Mouse (Mus musculus) G1E-ER4 (cell line): ENCODE data around the gene Serpina3f. TPM values are rescaled to one million over a fixed set of nuclear protein-coding genes. Genes with fewer than 3 reads are reported as not detected.

Source experiments
- GATA1 ChIP-seq: IDR thresholded peaks from one replicate; pipeline ENCODE4 v1.8.0; 2012; ENCODE audit warnings: low read length, inconsistent platforms
- polyA plus RNA-seq: library from polyadenylated mRNA; stranded (reverse); fragments of >175 nt; gene quantifications from 2 replicates; pipeline ENCODE4 v1.2.3, GENCODE M21; 2012

Serpina3f gene
- polyA plus RNA-seq, 1 experiment = not detected

DNA sequence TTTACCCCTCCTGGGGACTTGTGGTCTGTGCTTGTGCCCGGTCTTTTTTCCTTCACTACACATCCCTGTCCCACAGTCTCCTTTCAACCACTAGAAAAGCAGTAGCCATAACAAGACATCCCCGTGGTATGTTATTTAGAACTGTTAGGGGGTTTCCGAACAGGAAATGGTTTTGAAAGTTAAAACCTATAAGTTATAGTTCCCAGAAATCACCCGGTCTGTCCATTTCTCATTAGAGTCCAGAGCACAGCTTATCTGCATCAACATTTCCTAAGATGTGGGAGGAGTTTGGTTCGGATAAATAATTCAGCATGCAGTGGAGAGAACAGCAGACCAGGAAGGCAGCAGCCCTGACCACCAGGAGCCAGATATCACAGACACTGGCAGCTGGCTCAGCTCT is 21.6 kb downstream of the Serpina3f start, which contains the start of gene Serpina3g:
Gene Serpina3g, plus strand, starts transcription at position 331 of the 400 bp plus-strand sequence.
- no peak for TF ChIP-seq GATA1

DNA sequence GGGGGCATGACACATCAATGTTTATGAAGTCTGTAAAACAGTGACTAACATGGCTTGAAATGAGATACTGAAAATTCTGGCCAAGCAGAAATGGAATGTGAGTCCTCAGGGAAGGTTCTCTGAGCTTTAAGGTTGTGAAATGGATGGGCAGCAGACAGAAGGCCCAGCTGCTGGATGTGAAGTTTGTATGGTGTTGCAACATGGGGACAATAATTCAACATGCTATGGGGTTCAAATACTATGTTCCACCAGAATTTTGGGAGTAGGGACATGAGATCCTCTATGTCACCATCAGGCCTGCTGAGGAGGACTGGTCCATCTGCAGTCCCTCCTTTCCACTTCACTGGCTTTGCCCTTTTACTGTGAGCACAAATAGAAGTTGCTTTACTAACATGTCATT is 29.0 kb downstream of the Serpina3f start:
- TF ChIP-seq GATA1 = no peak

DNA sequence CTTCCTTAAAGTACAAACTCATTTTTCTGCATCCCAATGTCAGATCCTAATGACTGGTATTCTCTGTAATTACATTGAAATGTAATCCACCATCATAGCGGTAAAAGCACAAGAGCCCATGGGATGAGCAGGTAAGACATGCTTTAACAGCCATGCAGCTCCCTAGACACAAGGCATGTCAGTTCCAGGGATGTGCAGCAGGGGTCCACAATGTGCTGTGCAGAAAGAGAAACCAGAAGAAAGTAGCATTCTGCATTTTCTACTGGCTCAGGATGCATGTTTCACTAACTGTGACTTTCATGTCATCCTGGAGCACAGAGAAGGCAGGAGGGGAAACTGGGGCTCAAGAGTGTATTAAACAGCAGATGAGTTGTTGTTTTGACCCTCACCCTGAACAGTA is 30.7 kb downstream of the Serpina3f start:
- no peak for TF ChIP-seq GATA1

GRCm38 (mm10) chr12:104245595-104245994 is 31.3 kb downstream of the Serpina3f start:
- TF ChIP-seq GATA1 = no peak

- no peak for TF ChIP-seq GATA1
Measured at GRCm38 (mm10) chr12:104247553-104248002, 33.2 kb downstream of the Serpina3f start.

DNA sequence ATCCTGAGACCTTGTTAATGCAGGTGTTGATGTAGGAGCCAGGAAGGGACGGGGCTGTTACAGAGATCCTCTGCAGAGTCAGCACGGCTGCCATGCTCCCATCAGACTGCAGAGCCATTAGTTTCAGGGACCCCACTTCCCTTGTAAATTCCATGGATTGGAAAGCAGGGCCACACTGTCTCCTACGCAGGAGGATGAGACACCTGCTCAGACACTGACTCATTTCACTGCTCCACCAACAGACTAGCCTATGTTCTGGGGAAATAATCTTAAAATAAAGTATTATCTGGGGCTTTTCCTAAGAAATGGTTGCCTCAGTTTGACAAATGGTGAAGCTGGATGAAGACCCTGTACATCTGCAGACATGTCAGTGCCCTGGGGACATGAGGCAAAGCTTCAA is 33.9 kb downstream of the Serpina3f start:
- TF ChIP-seq GATA1 = no peak

- TF ChIP-seq GATA1 = no peak
Measured at GRCm38 (mm10) chr12:104261041-104261440, 46.7 kb downstream of the Serpina3f start.

DNA sequence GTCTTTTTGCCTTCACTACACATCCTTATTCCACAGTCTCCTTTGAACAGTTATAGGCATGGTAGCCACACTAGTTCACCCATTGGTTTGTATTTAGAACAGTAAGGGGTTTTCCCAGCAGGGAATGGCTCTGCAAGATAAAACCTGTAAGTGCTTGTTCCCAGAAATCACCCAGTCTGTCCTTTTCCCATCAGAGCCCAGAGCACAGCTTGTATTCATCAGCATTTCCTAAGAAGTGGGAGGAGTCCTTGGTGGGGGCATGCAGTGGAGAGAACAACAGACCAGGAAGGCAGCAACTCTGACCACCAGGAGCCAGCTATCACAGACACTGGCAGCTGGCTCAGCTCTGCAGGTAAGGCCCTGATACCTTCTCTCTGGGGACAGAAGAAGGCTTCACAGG is 48.5 kb downstream of the Serpina3f start, which contains the start of gene Serpina3i:
Gene Serpina3i, plus strand, starts transcription at position 260 of the 400 bp plus-strand sequence.
- TF ChIP-seq GATA1 = no peak

DNA sequence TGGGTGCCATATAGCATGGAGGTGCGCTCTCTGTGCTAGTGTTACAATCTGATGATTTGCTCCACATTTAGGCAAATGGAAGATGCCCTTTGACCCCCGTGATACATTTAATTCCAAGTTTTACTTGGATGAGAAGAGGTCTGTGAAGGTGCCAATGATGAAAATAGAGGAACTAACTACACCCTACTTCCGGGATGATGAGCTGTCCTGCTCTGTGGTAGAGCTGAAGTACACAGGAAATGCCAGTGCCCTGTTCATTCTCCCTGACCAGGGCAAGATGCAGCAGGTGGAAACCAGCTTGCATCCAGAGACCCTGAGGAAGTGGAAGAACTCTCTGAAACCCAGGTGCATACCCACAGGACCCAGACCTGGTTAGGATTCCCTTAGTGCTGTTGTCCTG is 52.0 kb downstream of the Serpina3f start:
- no peak for TF ChIP-seq GATA1

Other genes starting within 250 kb of the Serpina3f start
- not detected in 2 replicates for gene Serpina11, start 224.6 kb upstream of the Serpina3f start, polyA plus RNA-seq
- not detected in 2 replicates for gene Serpina9, start 200.8 kb upstream of the Serpina3f start, polyA plus RNA-seq
- not detected in 2 replicates for gene Serpina12, start 170.1 kb upstream of the Serpina3f start, polyA plus RNA-seq
- not detected in 2 replicates for gene Serpina5, start 113.4 kb upstream of the Serpina3f start, polyA plus RNA-seq
- gene Serpina3a, start 101.8 kb upstream of the Serpina3f start, polyA plus RNA-seq = not detected in 2 replicates
- gene Serpina3b, start 86.5 kb upstream of the Serpina3f start, polyA plus RNA-seq = not detected in 2 replicates
- gene Serpina3c, start 60.7 kb upstream of the Serpina3f start, polyA plus RNA-seq = not detected in 2 replicates
- gene Serpina3g, start 21.7 kb downstream of the Serpina3f start, polyA plus RNA-seq = not detected in 2 replicates
- not detected in 2 replicates for gene Serpina3i, start 48.6 kb downstream of the Serpina3f start, polyA plus RNA-seq
- not detected in 2 replicates for gene Serpina3j, start 100.0 kb downstream of the Serpina3f start, polyA plus RNA-seq
- not detected in 2 replicates for gene Serpina3k, start 123.9 kb downstream of the Serpina3f start, polyA plus RNA-seq
- not detected in 2 replicates for gene Serpina3m, start 123.9 kb downstream of the Serpina3f start, polyA plus RNA-seq
- not detected in 2 replicates for gene Serpina3n, start 192.2 kb downstream of the Serpina3f start, polyA plus RNA-seq